Mouse (Mus musculus): Measurements from ENCODE around the gene Meis2. TPM values are rescaled to one million over a fixed set of nuclear protein-coding genes. Genes with fewer than 3 reads are reported as not detected.

Gene Meis2
- polyA plus RNA-seq, 1 experiment, result not detected

- H3K4me1 ChIP-seq (ENCODE audit: control insufficient read depth, insufficient read depth, low read length), result no peaks in the 10 kb centered on the region
- no peak overlapping the region for H3K27ac ChIP-seq (ENCODE audit: insufficient read depth, low read depth, low read length)
- no peak for TF ChIP-seq POLR2A (IDR thresholded peaks at IDR 0.05; ENCODE audit: borderline replicate concordance, low read depth, low read length)
- TF ChIP-seq CTCF (IDR thresholded peaks at IDR 0.05; ENCODE audit: low read depth, low read length), result no peak
- no peak overlapping the region for H3K4me3 ChIP-seq (ENCODE audit: insufficient read depth, low read length)
Observed at GRCm38 (mm10) chr2:115963293-115963835, 102.3 kb downstream of the Meis2 start.

- no peak for TF ChIP-seq CTCF (IDR thresholded peaks at IDR 0.05; ENCODE audit: low read depth, low read length)
- TF ChIP-seq POLR2A (IDR thresholded peaks at IDR 0.05; ENCODE audit: borderline replicate concordance, low read depth, low read length), result no peak
- Histone ChIP-seq H3K4me3 (ENCODE audit: insufficient read depth, low read length) (no peak overlapping the region), H3K4me1 (ENCODE audit: control insufficient read depth, insufficient read depth, low read length) (no peaks in the 10 kb centered on the region), H3K27ac (ENCODE audit: insufficient read depth, low read depth, low read length) (no peak overlapping the region)
Observed at GRCm38 (mm10) chr2:115962728-115963127, 102.9 kb downstream of the Meis2 start.

- TF ChIP-seq POLR2A (IDR thresholded peaks at IDR 0.05; ENCODE audit: borderline replicate concordance, low read depth, low read length) (no peak), CTCF (IDR thresholded peaks at IDR 0.05; ENCODE audit: low read depth, low read length) (no peak)
- Histone ChIP-seq H3K27ac (ENCODE audit: insufficient read depth, low read depth, low read length) (no peak overlapping the region), H3K4me1 (ENCODE audit: control insufficient read depth, insufficient read depth, low read length) (no peaks in the 10 kb centered on the region), H3K4me3 (ENCODE audit: insufficient read depth, low read length) (no peak overlapping the region)
Observed at GRCm38 (mm10) chr2:115962113-115962512, 103.5 kb downstream of the Meis2 start.

GRCm38 (mm10) chr2:115960615-115961014 lies 105.0 kb downstream of the Meis2 start:
- Histone ChIP-seq H3K4me3 (ENCODE audit: insufficient read depth, low read length) (no peak overlapping the region), H3K4me1 (ENCODE audit: control insufficient read depth, insufficient read depth, low read length) (no peaks in the 10 kb centered on the region), H3K27ac (ENCODE audit: insufficient read depth, low read depth, low read length) (no peak overlapping the region)
- TF ChIP-seq POLR2A (IDR thresholded peaks at IDR 0.05; ENCODE audit: borderline replicate concordance, low read depth, low read length) (no peak), CTCF (IDR thresholded peaks at IDR 0.05; ENCODE audit: low read depth, low read length) (no peak)

- Histone ChIP-seq H3K4me1 (ENCODE audit: control insufficient read depth, insufficient read depth, low read length) (no peaks in the 10 kb centered on the region), H3K4me3 (ENCODE audit: insufficient read depth, low read length) (no peak overlapping the region), H3K27ac (ENCODE audit: insufficient read depth, low read depth, low read length) (no peak overlapping the region)
- TF ChIP-seq CTCF (IDR thresholded peaks at IDR 0.05; ENCODE audit: low read depth, low read length), result no peak
- TF ChIP-seq POLR2A (IDR thresholded peaks at IDR 0.05; ENCODE audit: borderline replicate concordance, low read depth, low read length), result no peak
Observed at GRCm38 (mm10) chr2:115956786-115957185, 108.9 kb downstream of the Meis2 start.

GRCm38 (mm10) chr2:115950645-115951044 lies 115.0 kb downstream of the Meis2 start:
- no peak overlapping the region for H3K27ac ChIP-seq (ENCODE audit: insufficient read depth, low read depth, low read length)
- no peaks in the 10 kb centered on the region for H3K4me1 ChIP-seq (ENCODE audit: control insufficient read depth, insufficient read depth, low read length)
- no peak overlapping the region for H3K4me3 ChIP-seq (ENCODE audit: insufficient read depth, low read length)
- TF ChIP-seq CTCF (IDR thresholded peaks at IDR 0.05; ENCODE audit: low read depth, low read length) (no peak), POLR2A (IDR thresholded peaks at IDR 0.05; ENCODE audit: borderline replicate concordance, low read depth, low read length) (no peak)

GRCm38 (mm10) chr2:115948630-115949426 lies 116.8 kb downstream of the Meis2 start:
- Histone ChIP-seq H3K27ac (ENCODE audit: insufficient read depth, low read depth, low read length) (no peak overlapping the region), H3K4me1 (ENCODE audit: control insufficient read depth, insufficient read depth, low read length) (no peaks in the 10 kb centered on the region), H3K4me3 (ENCODE audit: insufficient read depth, low read length) (no peak overlapping the region)
- TF ChIP-seq CTCF (IDR thresholded peaks at IDR 0.05; ENCODE audit: low read depth, low read length) (no peak), POLR2A (IDR thresholded peaks at IDR 0.05; ENCODE audit: borderline replicate concordance, low read depth, low read length) (no peak)

- no peaks in the 10 kb centered on the region for H3K4me1 ChIP-seq (ENCODE audit: control insufficient read depth, insufficient read depth, low read length)
- no peak overlapping the region for H3K4me3 ChIP-seq (ENCODE audit: insufficient read depth, low read length)
- no peak overlapping the region for H3K27ac ChIP-seq (ENCODE audit: insufficient read depth, low read depth, low read length)
- TF ChIP-seq CTCF (IDR thresholded peaks at IDR 0.05; ENCODE audit: low read depth, low read length) (no peak), POLR2A (IDR thresholded peaks at IDR 0.05; ENCODE audit: borderline replicate concordance, low read depth, low read length) (no peak)
Observed at GRCm38 (mm10) chr2:115947714-115948226, 117.9 kb downstream of the Meis2 start.

GRCm38 (mm10) chr2:115943044-115943443 lies 122.6 kb downstream of the Meis2 start:
- Histone ChIP-seq H3K4me1 (ENCODE audit: control insufficient read depth, insufficient read depth, low read length) (no peaks in the 10 kb centered on the region), H3K27ac (ENCODE audit: insufficient read depth, low read depth, low read length) (no peak overlapping the region), H3K4me3 (ENCODE audit: insufficient read depth, low read length) (no peak overlapping the region)
- no peak for TF ChIP-seq POLR2A (IDR thresholded peaks at IDR 0.05; ENCODE audit: borderline replicate concordance, low read depth, low read length)
- no peak for TF ChIP-seq CTCF (IDR thresholded peaks at IDR 0.05; ENCODE audit: low read depth, low read length)

- Histone ChIP-seq H3K4me1 (ENCODE audit: control insufficient read depth, insufficient read depth, low read length) (no peaks in the 10 kb centered on the region), H3K27ac (ENCODE audit: insufficient read depth, low read depth, low read length) (no peak overlapping the region), H3K4me3 (ENCODE audit: insufficient read depth, low read length) (no peak overlapping the region)
- TF ChIP-seq CTCF (IDR thresholded peaks at IDR 0.05; ENCODE audit: low read depth, low read length) (no peak), POLR2A (IDR thresholded peaks at IDR 0.05; ENCODE audit: borderline replicate concordance, low read depth, low read length) (no peak)
Observed at GRCm38 (mm10) chr2:115939849-115940248, 125.8 kb downstream of the Meis2 start.
